Mouse (Mus musculus): Measurements from ENCODE around the gene Aunip.
"Not testable (repeated sequence)": the region's sequence is repeated elsewhere in the genome, so short reads cannot be mapped to it uniquely, and the experiment has no call there.

Aunip gene

GRCm38 (mm10) chr4:134483078-134483688 lies 27.6 kb upstream of the Aunip start:
- in situ Hi-C loops (cut with MboI; ENCODE audit: low pct_unique_long_range_greater_than_20kb in 1 of 2, low sequenced_read_pairs in 2 of 2, unreplicated experiment in 1 of 2), result no loop called here

- in situ Hi-C loops (cut with MboI; ENCODE audit: low pct_unique_long_range_greater_than_20kb in 1 of 2, low sequenced_read_pairs in 2 of 2, unreplicated experiment in 1 of 2), result no loop called here
Observed at GRCm38 (mm10) chr4:134483696-134484095, 27.1 kb upstream of the Aunip start.

GRCm38 (mm10) chr4:134484231-134484630 lies 26.6 kb upstream of the Aunip start:
- in situ Hi-C loops (cut with MboI; ENCODE audit: low pct_unique_long_range_greater_than_20kb in 1 of 2, low sequenced_read_pairs in 2 of 2, unreplicated experiment in 1 of 2), result no loop called here

GRCm38 (mm10) chr4:134485151-134485900 lies 25.5 kb upstream of the Aunip start:
- in situ Hi-C loops (cut with MboI; ENCODE audit: low pct_unique_long_range_greater_than_20kb in 1 of 2, low sequenced_read_pairs in 2 of 2, unreplicated experiment in 1 of 2), result no loop called here

GRCm38 (mm10) chr4:134488211-134488610 lies 22.6 kb upstream of the Aunip start:
- in situ Hi-C loops (cut with MboI; ENCODE audit: low pct_unique_long_range_greater_than_20kb in 1 of 2, low sequenced_read_pairs in 2 of 2, unreplicated experiment in 1 of 2), result no loop called here

GRCm38 (mm10) chr4:134489986-134490665 lies 20.7 kb upstream of the Aunip start:
- in situ Hi-C loops (cut with MboI; ENCODE audit: low pct_unique_long_range_greater_than_20kb in 1 of 2, low sequenced_read_pairs in 2 of 2, unreplicated experiment in 1 of 2), result no loop called here

- in situ Hi-C loops (cut with MboI; ENCODE audit: low pct_unique_long_range_greater_than_20kb in 1 of 2, low sequenced_read_pairs in 2 of 2, unreplicated experiment in 1 of 2), result no loop called here
Observed at GRCm38 (mm10) chr4:134491716-134492115, 19.1 kb upstream of the Aunip start.

- in situ Hi-C loops (cut with MboI; ENCODE audit: low pct_unique_long_range_greater_than_20kb in 1 of 2, low sequenced_read_pairs in 2 of 2, unreplicated experiment in 1 of 2), result not testable (repeated sequence)
Observed at GRCm38 (mm10) chr4:134494161-134494560, 16.6 kb upstream of the Aunip start.

- in situ Hi-C loops (cut with MboI; ENCODE audit: low pct_unique_long_range_greater_than_20kb in 1 of 2, low sequenced_read_pairs in 2 of 2, unreplicated experiment in 1 of 2), result no loop called here
Observed at GRCm38 (mm10) chr4:134494780-134495545, 15.8 kb upstream of the Aunip start.

- in situ Hi-C loops (cut with MboI; ENCODE audit: low pct_unique_long_range_greater_than_20kb in 1 of 2, low sequenced_read_pairs in 2 of 2, unreplicated experiment in 1 of 2), result no loop called here
Observed at GRCm38 (mm10) chr4:134495546-134495923, 15.3 kb upstream of the Aunip start.

GRCm38 (mm10) chr4:134496595-134497210 lies 14.1 kb upstream of the Aunip start, which contains the start of gene Paqr7:
Gene Paqr7, plus strand, starts transcription at chr4:134496697.
- in situ Hi-C loops (cut with MboI; ENCODE audit: low pct_unique_long_range_greater_than_20kb in 1 of 2, low sequenced_read_pairs in 2 of 2, unreplicated experiment in 1 of 2), result no loop called here

- in situ Hi-C loops (cut with MboI; ENCODE audit: low pct_unique_long_range_greater_than_20kb in 1 of 2, low sequenced_read_pairs in 2 of 2, unreplicated experiment in 1 of 2), result no loop called here
Observed at GRCm38 (mm10) chr4:134497223-134497622, 13.6 kb upstream of the Aunip start.

- in situ Hi-C loops (cut with MboI; ENCODE audit: low pct_unique_long_range_greater_than_20kb in 1 of 2, low sequenced_read_pairs in 2 of 2, unreplicated experiment in 1 of 2), result no loop called here
Observed at GRCm38 (mm10) chr4:134497986-134498731, 12.6 kb upstream of the Aunip start.

- in situ Hi-C loops (cut with MboI; ENCODE audit: low pct_unique_long_range_greater_than_20kb in 1 of 2, low sequenced_read_pairs in 2 of 2, unreplicated experiment in 1 of 2), result not testable (repeated sequence)
Observed at GRCm38 (mm10) chr4:134498983-134499382, 11.8 kb upstream of the Aunip start.

- in situ Hi-C loops (cut with MboI; ENCODE audit: low pct_unique_long_range_greater_than_20kb in 1 of 2, low sequenced_read_pairs in 2 of 2, unreplicated experiment in 1 of 2), result no loop called here
Observed at GRCm38 (mm10) chr4:134501095-134501494, 9.7 kb upstream of the Aunip start.

- in situ Hi-C loops (cut with MboI; ENCODE audit: low pct_unique_long_range_greater_than_20kb in 1 of 2, low sequenced_read_pairs in 2 of 2, unreplicated experiment in 1 of 2), result no loop called here
Observed at GRCm38 (mm10) chr4:134503686-134504357, 7.0 kb upstream of the Aunip start.

GRCm38 (mm10) chr4:134505303-134505789 lies 5.5 kb upstream of the Aunip start:
- in situ Hi-C loops (cut with MboI; ENCODE audit: low pct_unique_long_range_greater_than_20kb in 1 of 2, low sequenced_read_pairs in 2 of 2, unreplicated experiment in 1 of 2), result no loop called here

Data from mouse embryonic stem cell (cell line).